23 mouse cellular contexts compared by ENCODE assay signal in the genomic region with DNA sequence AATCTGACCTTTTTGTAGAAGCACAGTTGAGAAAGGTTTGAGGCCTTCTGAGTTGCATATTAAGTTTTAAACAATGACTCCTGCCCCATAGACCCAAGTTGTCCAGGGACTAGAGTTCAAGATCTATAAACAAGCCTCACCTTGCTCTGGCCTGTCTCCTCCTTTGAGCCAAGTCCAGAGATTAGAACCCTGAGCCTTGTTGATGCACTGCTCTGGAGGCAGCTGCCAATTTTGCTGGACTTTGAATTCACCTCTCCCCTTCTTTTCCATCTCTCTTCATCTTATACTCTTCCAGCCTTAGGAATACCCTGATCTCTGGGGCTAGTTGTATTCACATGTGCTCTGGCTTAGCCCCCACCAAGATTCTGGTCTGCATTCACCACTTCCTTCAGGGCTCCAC.
"Had no signal": no experiment of that assay in that cellular context is flagged by ENCODE, and none has a peak within 500 bp of the region (broad histone marks: within the 10 kb centered on the region; RNA-seq: fewer than 3 reads in every experiment).

No protein-coding gene starts in this region.

- H3K9me3 ChIP-seq: heart, embryonic 12.5 days; hindbrain, embryonic 10.5 days; hindbrain, embryonic 12.5 days; intestine, embryonic 15.5 days; kidney, embryonic 15.5 days; limb, embryonic 10.5 days; limb, embryonic 12.5 days; liver, embryonic 13.5 days; liver, embryonic 15.5 days had no signal

- H3K4me1 ChIP-seq: hindbrain, embryonic 10.5 days; hindbrain, embryonic 12.5 days; intestine, embryonic 15.5 days; kidney, embryonic 15.5 days; limb, embryonic 10.5 days; limb, embryonic 12.5 days; liver, embryonic 13.5 days; liver, embryonic 15.5 days had no signal

- H3K36me3 ChIP-seq: heart, embryonic 12.5 days; hindbrain, embryonic 10.5 days; hindbrain, embryonic 12.5 days; intestine, embryonic 15.5 days; kidney, embryonic 15.5 days; limb, embryonic 10.5 days; limb, embryonic 12.5 days; liver, embryonic 13.5 days; liver, embryonic 15.5 days had no signal

- DNase-seq: forebrain, postnatal 0 days; gastrocnemius, adult 2 months; gastrocnemius, postnatal 10 days; gastrocnemius, postnatal 25 days; heart, adult 2 months; heart, postnatal 10 days; heart, postnatal 4 days; kidney, adult 8-10 months; kidney, postnatal 4 days; liver; liver, embryonic 13.5 days had no signal

- H3K27ac ChIP-seq: gastrocnemius, adult 2 months; heart, adult 2 months; hindbrain, embryonic 10.5 days; hindbrain, embryonic 12.5 days; hindbrain, embryonic 14.5 days; intestine, embryonic 15.5 days; kidney, embryonic 15.5 days; kidney, postnatal 0 days; layer of hippocampus, adult 2 months; left cerebral cortex, adult 2 months; limb, embryonic 10.5 days; limb, embryonic 12.5 days; liver, embryonic 13.5 days; liver, embryonic 15.5 days had no signal

- H3K4me3 ChIP-seq: gastrocnemius, adult 2 months; heart, adult 2 months; heart, embryonic 12.5 days; hindbrain, embryonic 10.5 days; hindbrain, embryonic 12.5 days; intestine, embryonic 15.5 days; kidney, embryonic 15.5 days; layer of hippocampus, adult 2 months; left cerebral cortex, adult 2 months; limb, embryonic 10.5 days; limb, embryonic 12.5 days; liver, embryonic 13.5 days; liver, embryonic 15.5 days had no signal

- H3K27me3 ChIP-seq: heart, embryonic 12.5 days; hindbrain, embryonic 12.5 days; intestine, embryonic 15.5 days; kidney, embryonic 15.5 days; limb, embryonic 12.5 days; liver, embryonic 13.5 days; liver, embryonic 15.5 days had no signal
